Mouse (Mus musculus) right cerebral cortex, adult 2 months (tissue): ENCODE measurements at regions not wholly inside any gene's neighbourhood (a gene's known extent, or its start where the extent isn't known, plus 50 kb on each side); places are given as distances from the start of the nearest gene placed in this dataset.

Source experiments
- DNase-seq, 2 experiments: peaks; one replicate each; pipeline ENCODE4 v3.0.0; 2021 to 2022; ENCODE audit warnings: low spot score in 2 of 2

DNA sequence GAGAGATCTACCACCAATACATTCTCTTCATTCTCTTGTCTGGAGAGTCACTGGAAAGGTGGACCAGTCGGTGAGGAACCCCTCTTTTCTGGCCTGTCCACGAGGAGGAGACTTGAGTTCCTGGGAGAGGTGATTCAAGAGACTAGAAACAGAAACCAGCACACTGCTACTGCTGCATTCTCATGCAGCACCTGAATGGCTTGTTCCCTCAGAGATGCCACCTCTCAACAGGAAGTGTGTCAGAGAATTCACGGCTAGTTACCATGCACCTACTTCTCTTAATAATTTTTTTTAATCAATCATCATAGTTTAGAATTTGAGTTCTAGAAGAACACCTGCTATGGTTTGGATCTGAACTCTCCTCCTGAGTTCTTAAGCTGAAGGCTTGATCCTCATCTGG, 52.0 kb upstream of the Dynlrb2 start:
- no peak for DNase-seq

GRCm38 (mm10) chr8:116451397-116451796, 53.4 kb upstream of the Dynlrb2 start:
- no peak for DNase-seq

- no peak for DNase-seq
Observed at GRCm38 (mm10) chr8:116447452-116447851, 57.3 kb upstream of the Dynlrb2 start.

GRCm38 (mm10) chr8:116442827-116443226, 61.9 kb upstream of the Dynlrb2 start:
- no peak for DNase-seq

DNA sequence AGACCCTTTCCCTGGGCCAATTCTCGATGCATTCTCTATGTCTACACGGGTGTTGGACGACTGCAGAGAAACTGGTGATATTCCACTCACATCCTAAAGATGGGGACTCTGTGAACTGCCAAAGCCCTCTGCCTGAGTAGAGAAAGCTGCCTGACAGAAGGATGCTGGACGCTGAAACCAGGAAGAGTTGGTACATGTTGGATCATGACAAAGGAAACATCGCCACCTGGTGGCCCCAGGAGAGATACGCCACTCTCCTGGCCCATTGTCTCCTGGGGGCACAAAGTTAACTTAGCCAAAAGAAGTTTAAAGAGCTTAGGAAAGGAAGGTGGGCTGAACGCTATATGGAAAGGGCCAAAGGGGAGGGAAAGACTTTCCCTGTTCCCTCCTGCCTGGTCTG, 65.9 kb upstream of the Dynlrb2 start:
- peak; percentile 78 to 80 for DNase-seq

DNA sequence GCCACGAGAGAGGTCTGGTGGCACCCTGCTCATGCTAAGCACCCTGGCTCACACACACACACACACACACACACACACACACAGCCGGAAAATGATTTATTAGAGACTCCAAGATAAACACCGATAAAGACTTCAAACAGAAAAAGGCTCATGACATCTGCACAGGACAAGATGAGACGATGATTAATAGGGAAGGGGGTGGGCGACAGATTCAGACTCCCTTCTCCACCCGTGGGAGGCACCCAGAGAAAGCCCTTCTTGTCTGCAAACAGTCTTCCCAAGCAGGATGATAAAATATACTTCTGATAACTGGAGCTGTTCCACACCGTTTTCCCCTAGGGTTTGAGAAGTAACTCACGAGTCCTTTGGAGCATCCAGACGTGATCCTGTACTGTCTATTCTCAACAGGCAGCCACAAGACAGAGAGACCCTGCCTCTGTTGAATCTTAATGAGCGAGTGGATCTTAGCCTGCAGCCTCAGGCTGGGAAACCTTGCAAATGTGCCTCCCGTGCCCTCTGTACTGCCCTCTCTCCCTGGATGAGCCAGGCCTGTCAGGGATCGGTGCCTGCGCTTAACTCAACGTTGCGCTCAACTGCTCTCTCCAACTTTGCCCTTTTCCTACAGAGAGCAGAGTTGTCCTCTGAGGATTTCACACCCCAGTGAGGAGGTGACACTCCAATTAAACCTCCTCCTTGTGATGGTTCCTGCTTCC, 69.3 kb upstream of the Dynlrb2 start:
- DNase-seq: peak; percentile 15 to 18

DNA sequence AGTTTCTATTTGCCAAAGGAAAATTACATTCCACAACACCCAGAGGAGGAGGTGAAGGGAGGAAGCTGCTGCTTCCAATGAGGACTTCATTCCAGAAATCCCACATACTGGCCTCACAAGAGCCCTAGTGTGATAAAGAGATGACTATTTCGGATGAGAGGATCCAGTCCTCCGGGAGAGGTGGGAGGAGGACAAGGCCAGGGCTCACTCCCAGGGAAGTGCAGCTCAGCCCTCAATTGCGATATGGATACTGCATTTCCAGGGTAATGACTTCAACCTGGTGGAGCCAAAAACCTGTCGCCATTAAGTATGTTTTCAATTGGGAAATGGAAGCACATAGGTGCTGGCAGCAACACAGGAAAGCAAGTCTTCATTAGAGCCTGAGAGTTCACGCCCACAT, 74.7 kb upstream of the Dynlrb2 start:
- DNase-seq: no peak

- DNase-seq: no peak
Observed at GRCm38 (mm10) chr8:116429649-116430048, 75.1 kb upstream of the Dynlrb2 start.

- DNase-seq: no peak
Observed at GRCm38 (mm10) chr8:116422826-116423225, 81.9 kb upstream of the Dynlrb2 start.

DNA sequence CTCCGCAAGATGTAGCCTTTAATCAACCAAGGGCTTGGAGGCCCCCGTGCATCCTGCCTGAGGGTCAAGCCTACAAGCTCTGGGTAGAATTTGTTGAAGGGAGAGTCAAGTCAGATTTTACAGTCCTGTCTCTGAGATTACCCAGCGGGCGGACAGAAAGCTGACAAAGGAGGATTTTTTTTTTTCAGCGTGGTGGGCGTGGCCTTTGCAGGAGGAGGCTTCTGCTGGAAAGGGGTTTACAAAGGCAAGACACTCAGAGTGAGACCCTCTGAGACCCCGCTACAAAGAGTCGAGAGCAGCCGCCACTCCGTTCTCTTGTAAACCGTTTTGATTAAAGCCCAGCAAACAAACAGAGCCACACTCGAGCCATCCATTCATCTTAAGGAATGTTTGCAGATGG, 92.1 kb upstream of the Dynlrb2 start:
- DNase-seq: no peak

- no peak for DNase-seq
Observed at GRCm38 (mm10) chr8:116410041-116410440, 94.7 kb upstream of the Dynlrb2 start.

- DNase-seq: no peak
Observed at GRCm38 (mm10) chr8:116409011-116409410, 95.8 kb upstream of the Dynlrb2 start.

GRCm38 (mm10) chr8:116404571-116404970, 100.2 kb upstream of the Dynlrb2 start:
- no peak for DNase-seq

DNA sequence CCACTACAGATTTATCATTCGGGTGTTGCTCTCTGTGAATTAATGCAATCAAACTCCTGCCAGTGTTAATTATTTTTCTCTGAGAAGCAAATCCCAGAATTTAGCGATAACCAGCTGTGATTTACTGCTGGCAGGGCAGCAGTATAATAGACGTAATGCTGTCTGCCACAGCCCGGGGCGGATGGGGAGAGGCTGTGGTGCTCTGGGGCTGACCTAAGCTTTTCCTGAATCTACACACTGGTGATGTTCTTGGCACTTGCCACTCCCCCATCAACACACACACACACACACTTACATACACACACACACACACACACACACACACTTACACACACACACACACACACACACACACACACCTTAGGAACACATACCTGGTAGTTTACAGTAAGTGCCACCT, 101.4 kb upstream of the Dynlrb2 start:
- DNase-seq: no peak

DNA sequence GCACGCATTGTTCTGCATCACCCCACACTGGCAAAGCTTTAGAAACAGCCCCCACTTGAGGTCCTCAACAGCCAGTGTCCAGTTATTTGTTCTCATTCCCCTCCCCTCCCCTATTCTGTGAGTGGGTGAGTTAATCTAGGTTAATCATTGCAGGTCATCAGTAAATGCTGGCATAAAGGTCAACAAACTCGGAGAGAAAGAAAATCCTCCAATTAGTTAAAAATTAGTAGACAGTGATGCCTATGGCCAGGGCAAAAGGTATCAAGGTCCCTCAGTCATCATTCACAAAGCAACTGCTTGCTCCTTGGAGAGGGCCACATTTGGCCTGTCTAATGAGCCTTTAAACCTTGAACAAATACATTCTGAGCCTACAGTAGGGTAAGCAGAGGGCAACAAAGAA, 105.3 kb upstream of the Dynlrb2 start:
- no peak for DNase-seq

- DNase-seq: no peak
Observed at GRCm38 (mm10) chr8:116398565-116399205, 106.1 kb upstream of the Dynlrb2 start.

DNA sequence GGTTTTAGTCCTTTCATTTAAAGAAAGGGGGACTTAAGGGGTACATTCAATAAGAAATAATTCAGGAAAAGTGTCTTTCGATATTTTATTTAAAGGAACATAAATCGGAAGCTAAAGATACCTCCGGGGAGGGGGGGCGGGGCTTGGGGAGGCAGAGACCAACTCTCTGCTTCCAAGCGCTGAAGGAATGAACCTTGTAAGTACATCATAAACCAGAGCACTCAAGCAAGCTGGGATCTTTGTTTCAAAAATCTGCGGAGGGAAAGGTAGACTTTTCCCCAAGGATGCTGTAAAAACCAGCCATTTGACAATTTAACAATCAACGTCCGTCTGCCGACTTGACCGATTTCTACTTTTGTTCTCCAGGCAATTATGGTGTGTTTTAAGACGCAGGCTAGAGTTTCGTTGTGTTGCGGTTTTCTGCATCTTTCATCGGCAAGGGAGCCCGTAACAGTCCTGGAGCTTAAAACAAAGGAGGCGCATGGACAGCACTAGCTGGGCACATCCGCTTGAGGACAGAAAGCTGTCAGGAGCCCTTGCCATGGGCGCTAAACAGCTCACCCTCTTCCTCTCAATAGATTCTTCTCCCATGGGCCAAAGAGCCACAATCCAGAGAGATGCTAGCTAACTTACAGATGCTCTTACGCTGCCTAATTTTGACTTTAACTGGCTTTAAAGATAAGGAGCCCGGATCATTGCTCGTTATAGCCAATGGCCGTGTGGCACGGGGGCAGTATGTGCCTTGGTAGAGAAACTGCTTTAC, 119.4 kb upstream of the Dynlrb2 start:
- DNase-seq: no peak

- no peak for DNase-seq
Observed at GRCm38 (mm10) chr8:116384418-116385089, 120.2 kb upstream of the Dynlrb2 start.

- no peak for DNase-seq
Observed at GRCm38 (mm10) chr8:116383495-116384417, 121.0 kb upstream of the Dynlrb2 start.

GRCm38 (mm10) chr8:116383036-116383435, 121.7 kb upstream of the Dynlrb2 start:
- no peak for DNase-seq

- no peak for DNase-seq
Observed at GRCm38 (mm10) chr8:116380601-116381000, 124.2 kb upstream of the Dynlrb2 start.
